Mouse (Mus musculus) right cerebral cortex, postnatal 14 days (tissue): Measurements from ENCODE around the gene Vmn1r87.
"Not testable (repeated sequence)": the region's sequence is repeated elsewhere in the genome, so short reads cannot be mapped to it uniquely, and the experiment has no call there.

ENCODE experiments used
- DNase-seq: peaks from one replicate; pipeline ENCODE4 v3.0.0; 2022

Gene Vmn1r87

GRCm38 (mm10) chr7:13140057-13140456, at the start of gene Vmn1r87:
Gene Vmn1r87, minus strand, starts transcription at chr7:13140157.
- DNase-seq: no peak

DNA sequence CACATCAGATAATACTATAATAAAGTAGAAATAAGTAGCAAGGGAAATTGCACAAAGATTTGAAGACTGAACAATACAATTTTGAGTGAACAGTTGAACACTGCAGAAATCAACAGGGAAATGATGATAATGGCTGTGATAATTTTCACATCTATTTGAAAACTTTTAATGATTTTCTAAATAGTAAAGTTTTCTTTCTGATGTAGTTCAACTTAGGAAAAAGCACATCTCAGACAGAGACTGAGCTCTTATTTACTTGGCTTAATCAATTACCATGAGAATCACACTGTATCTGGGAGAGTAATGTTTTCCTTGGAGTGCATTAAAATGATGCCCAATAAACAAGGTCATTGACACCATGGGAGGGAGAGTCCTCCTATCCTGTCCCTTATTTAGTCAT, 19.3 kb upstream of the Vmn1r87 start, which contains the start of gene Vmn1r88:
Gene Vmn1r88, plus strand, starts transcription at position 301 of the 400 bp plus-strand sequence.
- no peak for DNase-seq

- DNase-seq: no peak
Observed at GRCm38 (mm10) chr7:13137340-13137739, 2.6 kb downstream of the Vmn1r87 start.

DNA sequence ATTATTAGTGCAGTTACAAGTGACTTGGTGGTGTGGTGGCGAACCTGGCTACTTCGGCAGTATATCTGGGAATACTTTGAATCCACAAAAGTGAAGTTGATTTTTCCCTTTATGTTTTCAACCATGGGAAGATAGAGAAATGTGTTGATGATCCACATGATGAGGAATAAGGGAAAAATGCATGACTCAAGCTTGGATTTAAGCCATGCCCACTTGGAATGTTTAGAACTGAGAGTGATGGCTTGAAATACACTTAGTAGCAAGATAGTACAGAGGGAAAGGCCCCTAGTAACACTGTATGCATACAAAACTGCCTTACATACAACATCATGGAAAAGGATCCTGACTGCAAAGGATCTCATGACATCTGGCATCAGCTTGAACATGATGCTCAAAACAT, 8.1 kb downstream of the Vmn1r87 start:
- no peak for DNase-seq

DNA sequence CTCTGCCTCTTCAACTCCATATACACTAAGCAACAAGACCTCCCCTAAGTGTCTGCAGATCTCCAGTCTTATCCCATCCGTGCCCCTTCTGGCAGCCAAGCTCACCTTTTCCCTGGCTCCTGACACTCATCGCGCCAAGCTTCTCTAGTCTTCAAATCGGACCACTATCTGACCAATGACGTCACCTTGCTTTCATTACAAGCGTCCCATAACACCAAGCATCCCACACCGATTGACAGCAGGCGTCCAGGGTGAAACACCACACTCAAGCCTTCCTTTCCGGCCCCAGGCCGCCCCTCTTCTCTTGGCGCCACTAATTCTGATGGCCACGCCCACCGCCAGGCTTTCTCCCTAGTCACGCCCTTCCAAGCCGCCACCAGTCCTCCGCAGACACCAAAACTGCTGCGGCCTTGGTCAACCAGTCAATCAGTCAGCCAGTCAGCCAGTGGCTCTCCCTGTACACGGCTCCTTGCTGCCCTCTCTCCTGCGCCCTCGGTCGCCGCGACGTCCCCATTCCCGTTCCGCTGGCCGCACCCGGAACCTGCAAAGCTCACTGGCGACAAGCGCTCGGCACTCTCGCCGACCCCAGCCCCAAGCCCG, 16.3 kb downstream of the Vmn1r87 start:
- not testable (repeated sequence) for DNase-seq

DNA sequence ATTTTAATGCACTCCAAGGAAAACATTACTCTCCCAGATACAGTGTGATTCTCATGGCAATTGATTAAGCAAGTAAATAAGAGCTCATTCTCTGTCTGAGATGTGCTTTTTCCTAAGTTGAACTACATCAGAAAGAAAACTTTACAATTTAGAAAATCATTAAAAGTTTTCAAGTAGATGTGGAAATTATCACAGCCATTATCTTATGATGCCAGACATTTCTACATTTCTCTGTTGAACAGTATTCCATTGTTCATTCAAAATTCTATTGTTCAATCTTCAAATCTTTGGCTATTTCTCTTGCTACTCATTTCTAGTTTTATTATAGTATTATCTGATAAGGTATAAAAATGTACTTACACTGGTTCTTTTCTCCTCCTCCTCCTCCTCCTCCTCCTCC, 20.1 kb downstream of the Vmn1r87 start, which contains the start of gene Vmn1r86:
Gene Vmn1r86, minus strand, starts transcription at position 101 of the 400 bp plus-strand sequence.
- DNase-seq: no peak

DNA sequence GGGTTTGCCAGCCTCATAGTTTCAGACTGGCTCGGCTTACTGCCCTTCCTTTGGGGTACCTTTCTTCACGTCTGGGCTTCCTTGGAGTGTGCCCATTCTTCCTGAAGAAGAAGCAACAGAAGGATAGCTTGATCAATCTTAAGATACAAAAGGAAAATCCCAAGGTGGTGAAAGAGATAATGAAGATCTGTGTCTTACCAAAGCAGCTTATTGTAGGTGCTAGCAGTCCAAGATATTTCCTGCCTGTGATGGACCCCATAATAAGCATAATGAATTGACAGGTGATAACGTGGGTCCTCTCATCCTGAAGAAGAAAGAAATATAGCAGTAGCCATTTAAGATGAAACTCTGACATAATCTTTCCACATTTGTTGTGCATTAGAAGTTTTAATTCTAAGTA, 44.9 kb downstream of the Vmn1r87 start, which contains the start of gene Vmn1r85:
Gene Vmn1r85, minus strand, starts transcription at position 101 of the 400 bp plus-strand sequence.
- DNase-seq: no peak
